Mouse (Mus musculus): ENCODE measurements around the gene Calhm1.

DNA sequence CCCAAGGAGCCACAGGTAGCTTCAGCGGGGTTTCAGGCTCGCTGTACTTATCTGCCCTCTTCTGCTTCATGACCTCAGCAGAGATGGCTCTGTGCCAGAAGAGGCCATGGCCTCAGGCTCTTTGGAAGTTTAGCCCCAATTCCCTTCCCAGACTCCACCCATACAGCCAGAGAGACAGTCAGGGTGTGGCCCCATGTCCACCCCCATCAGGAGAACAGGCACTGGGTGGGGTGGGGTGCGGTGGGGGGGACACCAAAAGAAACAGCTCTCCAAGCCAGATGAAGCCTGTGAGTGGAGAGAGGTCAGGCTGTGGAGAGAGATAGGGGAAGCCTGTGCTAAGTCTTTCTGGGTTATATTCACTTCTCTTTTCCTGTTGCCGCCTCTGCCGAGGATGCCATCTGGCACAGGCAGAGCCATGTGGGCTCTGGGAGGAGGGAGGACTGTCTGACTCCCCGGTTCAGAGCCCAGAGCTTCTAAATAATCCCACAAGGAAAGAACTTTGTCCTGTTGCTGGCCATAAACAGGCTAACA, 6.9 kb downstream of the Calhm1 start:
- TF ChIP-seq CTCF (IDR thresholded peaks at IDR 0.05; ENCODE audit: borderline replicate concordance, insufficient read depth, low read depth, low read length) = no peak
- TF ChIP-seq POLR2A (IDR thresholded peaks at IDR 0.05; ENCODE audit: borderline replicate concordance, insufficient read depth, low read length) = no peak

Data from cerebellum, adult 2 months (tissue).